Mouse (Mus musculus) heart, postnatal 0 days (tissue): ENCODE results near the gene Oat. TPM values are rescaled to one million over a fixed set of nuclear protein-coding genes. Genes with fewer than 3 reads are reported as not detected.

ENCODE experiments used
- ATAC-seq: fragments of 200-750 bp; cut with Nextera tagmentation; 2 replicates; pipeline ENCODE4 v1.8.0; 2017; ENCODE audit warnings: low read depth, moderate number of reproducible peaks, moderate library complexity; ENCODE audit not compliant: insufficient read depth
- DNase-seq: peaks from one replicate; pipeline ENCODE4 v3.0.0-alpha.2; 2016; ENCODE audit warnings: low spot score
- H3K27ac ChIP-seq: fragments of 300-500 bp; sonication (generic); 2 replicates; pipeline ENCODE4 v1.5.1; 2014; ENCODE audit warnings: low read depth, mild to moderate bottlenecking
- H3K27me3 ChIP-seq: fragments of 300-500 bp; sonication (generic); 2 replicates; pipeline ENCODE4 v1.6.1; 2014; ENCODE audit warnings: low read length, mixed read lengths; ENCODE audit not compliant: control insufficient read depth, insufficient read depth
- H3K36me3 ChIP-seq: fragments of 300-500 bp; sonication (generic); replicated peaks from 2 replicates; pipeline ENCODE4 v1.6.1; 2014; ENCODE audit warnings: low read length, mixed read lengths; ENCODE audit not compliant: control insufficient read depth, insufficient read depth
- H3K4me1 ChIP-seq: fragments of 300-500 bp; sonication (generic); 2 replicates; pipeline ENCODE4 v1.6.1; 2014; ENCODE audit warnings: antibody characterized with exemption; ENCODE audit not compliant: control insufficient read depth, insufficient read depth
- H3K4me2 ChIP-seq: fragments of 300-500 bp; sonication (generic); 2 replicates; pipeline ENCODE4 v1.6.1; 2014; ENCODE audit warnings: low read depth, mild to moderate bottlenecking, low read length, moderate library complexity
- H3K4me3 ChIP-seq: fragments of 300-500 bp; sonication (generic); 2 replicates; pipeline ENCODE4 v1.5.1; 2014; ENCODE audit warnings: low read depth, low read length
- H3K9ac ChIP-seq: fragments of 300-500 bp; sonication (generic); replicated peaks from 2 replicates; pipeline ENCODE4 v1.6.1; 2014; ENCODE audit warnings: low read depth, low read length, mixed read lengths
- H3K9me3 ChIP-seq: fragments of 300-500 bp; sonication (generic); replicated peaks from 2 replicates; pipeline ENCODE4 v1.6.1; 2016; ENCODE audit warnings: low read length; ENCODE audit not compliant: control insufficient read depth
- CTCF ChIP-seq: IDR thresholded peaks from 2 replicates; pipeline ENCODE4 v1.5.1; 2016; ENCODE audit warnings: antibody characterized with exemption, control low read depth, low read depth
- EP300 ChIP-seq: IDR thresholded peaks from 2 replicates; pipeline ENCODE4 v1.6.1; 2016; ENCODE audit warnings: antibody characterized with exemption, low read depth
- WGBS: fragments of 180-500 bp; shearing (Covaris S2); extraction: QIAGEN DNeasy Blood & Tissue Kit; methylation state at CpG from one replicate; pipeline ENCODE4 v1.1.7; 2014; 5-methylcytosine and 5-hydroxymethylcytosine counted together
- polyA plus RNA-seq: library from polyadenylated mRNA; unstranded; fragments of >200 nt; fragmentation: Nextera tagmentation; extraction: Ambion mirVana; gene quantifications from 2 replicates; pipeline ENCODE4 v1.2.1, GENCODE M21; 2015
- total RNA-seq: library from RNA; depleted of rRNA; stranded (reverse); fragments of >200 nt; gene quantifications from 2 replicates; pipeline ENCODE4 v1.2.3, GENCODE M21; 2014; ENCODE audit warnings: low replicate concordance

Gene Oat
- total and polyA plus RNA-seq, 2 experiments from 2014 or later = 157 to 208 TPM

GRCm38 (mm10) chr7:132555911-132556310 lies 20.3 kb downstream of the Oat start:
- H3K4me3 ChIP-seq = no peak overlapping the region
- DNase-seq = no peak
- ATAC-seq = no peak
- no peak overlapping the region for H3K9ac ChIP-seq
- H3K4me2 ChIP-seq = no peak overlapping the region
- 41% methylated on average over 4 of the region's 4 CpGs for WGBS
- H3K27me3 ChIP-seq = no peaks in the 10 kb centered on the region
- H3K27ac ChIP-seq = no peak overlapping the region
- no peaks in the 10 kb centered on the region for H3K4me1 ChIP-seq
- TF ChIP-seq CTCF = no peak
- no peak for TF ChIP-seq EP300
- peaks cover 43% of the 10 kb centered on the region for H3K36me3 ChIP-seq
- no peaks in the 10 kb centered on the region for H3K9me3 ChIP-seq

DNA sequence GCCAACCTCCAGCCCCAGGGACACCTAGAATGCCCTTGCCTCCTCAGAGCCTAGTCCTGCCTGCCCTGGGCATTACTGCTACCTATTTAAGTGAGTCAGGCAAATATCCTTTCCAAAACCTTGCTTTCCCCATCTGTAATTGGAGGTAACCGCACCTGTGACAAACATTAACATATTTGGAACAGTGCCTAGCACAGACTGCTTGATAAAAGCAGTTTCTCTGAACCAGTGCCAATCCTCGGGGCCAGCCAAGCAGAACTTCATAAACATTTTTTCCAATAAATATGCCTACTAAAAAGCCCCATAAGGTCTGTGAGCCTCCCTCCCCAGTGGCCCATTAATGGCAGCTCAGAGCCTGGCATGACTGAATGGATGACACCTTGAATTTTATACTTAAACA lies 22.1 kb downstream of the Oat start:
- Histone ChIP-seq H3K27ac (no peak overlapping the region), H3K36me3 (peaks cover 25% of the 10 kb centered on the region), H3K9me3 (no peaks in the 10 kb centered on the region), H3K9ac (no peak overlapping the region), H3K4me2 (no peak overlapping the region), H3K4me3 (no peak overlapping the region), H3K4me1 (no peaks in the 10 kb centered on the region), H3K27me3 (no peaks in the 10 kb centered on the region)
- TF ChIP-seq CTCF (no peak), EP300 (no peak)
- DNase-seq = no peak
- WGBS = 34% methylated on average over 2 of the region's 2 CpGs
- ATAC-seq = no peak

- peak overlapping the region; percentile 57 for H3K4me3 ChIP-seq
- no peaks in the 10 kb centered on the region for H3K9me3 ChIP-seq
- H3K27ac ChIP-seq = no peak overlapping the region
- DNase-seq (peak; percentile 89), ATAC-seq (peak; percentile 96)
- 1% methylated on average over 27 of the region's 27 CpGs for WGBS
- H3K27me3 ChIP-seq = no peaks in the 10 kb centered on the region; the same call in 1 of the 2 replicates
- TF ChIP-seq CTCF (peak; percentile 96), EP300 (no peak)
- 0 out of 2 replicates have a peak overlapping the region, but pooled peaks have one; percentile 12 for H3K9ac ChIP-seq
- H3K4me2 ChIP-seq = peak overlapping the region; percentile 91
- H3K36me3 ChIP-seq = peaks cover 2% of the 10 kb centered on the region
- H3K4me1 ChIP-seq = no peaks in the 10 kb centered on the region
Observed at GRCm38 (mm10) chr7:132551351-132552126, 24.7 kb downstream of the Oat start.

DNA sequence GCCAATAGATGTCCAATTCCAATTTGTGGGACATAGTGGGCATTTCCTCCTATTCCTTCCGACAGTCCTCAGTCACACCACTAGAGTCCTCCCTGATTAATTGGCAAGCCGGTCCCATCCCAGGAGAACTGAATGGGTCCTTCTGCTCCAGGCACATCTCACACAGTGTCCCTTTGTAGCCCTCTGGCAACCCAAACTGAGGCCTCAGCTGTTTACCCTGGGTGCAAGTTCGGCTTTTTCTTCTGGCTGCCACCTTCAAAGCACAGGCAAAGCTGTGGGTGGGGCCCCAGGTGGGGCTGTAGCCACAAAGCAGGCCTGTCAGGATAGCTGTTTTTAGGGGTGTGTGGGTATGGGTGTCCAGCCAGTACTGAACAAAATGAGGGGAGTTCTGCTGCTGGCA lies 29.1 kb downstream of the Oat start:
- ATAC-seq = no peak
- Histone ChIP-seq H3K27ac (no peak overlapping the region), H3K4me1 (no peaks in the 10 kb centered on the region), H3K9me3 (no peaks in the 10 kb centered on the region), H3K9ac (no peak overlapping the region), H3K36me3 (no peaks in the 10 kb centered on the region), H3K4me3 (no peak overlapping the region), H3K4me2 (no peak overlapping the region), H3K27me3 (no peaks in the 10 kb centered on the region; the same call in 1 of the 2 replicates)
- no peak for TF ChIP-seq CTCF
- DNase-seq = no peak
- 77% methylated on average over 3 of the region's 3 CpGs for WGBS

DNA sequence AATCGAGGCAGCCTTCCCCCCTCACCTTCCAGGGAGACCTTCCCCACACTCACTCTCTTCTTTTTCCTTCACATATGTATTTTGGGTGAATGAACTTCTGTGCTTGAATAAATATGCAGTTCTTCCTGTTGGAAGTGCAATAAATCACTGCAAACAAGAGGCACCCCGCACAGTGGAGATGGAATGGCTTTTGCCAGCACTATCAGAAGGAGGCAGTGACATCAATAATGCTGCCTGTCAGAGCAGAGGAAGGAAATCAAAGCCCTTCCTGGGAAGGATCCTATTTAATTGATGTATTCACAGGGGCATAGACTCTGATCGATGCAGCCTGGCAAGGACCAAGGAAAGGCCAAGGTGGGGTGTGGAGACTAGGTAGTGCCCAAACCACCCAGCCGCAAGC lies 33.8 kb downstream of the Oat start:
- no peak overlapping the region for H3K4me3 ChIP-seq
- H3K4me1 ChIP-seq = no peaks in the 10 kb centered on the region
- H3K4me2 ChIP-seq = no peak overlapping the region
- H3K9ac ChIP-seq = no peak overlapping the region
- 68% methylated on average over 4 of the region's 4 CpGs for WGBS
- H3K27ac ChIP-seq = no peak overlapping the region
- H3K27me3 ChIP-seq = no peaks in the 10 kb centered on the region; the same call in 1 of the 2 replicates
- H3K36me3 ChIP-seq = no peaks in the 10 kb centered on the region
- no peaks in the 10 kb centered on the region for H3K9me3 ChIP-seq
- no peak for ATAC-seq
- TF ChIP-seq EP300 (no peak), CTCF (no peak)
- no peak for DNase-seq

DNA sequence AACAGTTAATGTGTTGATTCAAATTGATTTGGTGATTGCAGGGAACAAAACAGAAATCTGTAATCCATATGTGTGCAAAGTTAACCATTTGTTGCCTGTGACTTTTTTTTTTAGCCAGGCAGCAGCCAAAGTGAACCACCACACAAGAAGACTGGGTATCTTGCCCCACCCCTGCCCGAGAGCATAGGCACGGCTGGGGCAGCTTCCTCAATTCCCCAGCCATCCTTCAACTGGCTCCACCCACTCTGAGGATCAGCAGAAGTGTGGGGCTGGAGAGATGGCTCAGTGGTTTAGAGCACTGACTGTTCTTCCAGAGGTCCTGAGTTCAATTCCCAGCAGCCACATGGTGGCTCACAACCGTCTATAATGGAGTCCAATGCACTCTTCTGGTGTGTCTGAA lies 34.6 kb downstream of the Oat start:
- H3K9ac ChIP-seq = no peak overlapping the region
- DNase-seq (no peak), ATAC-seq (no peak)
- WGBS = 57% methylated on average over 3 of the region's 3 CpGs
- no peaks in the 10 kb centered on the region for H3K36me3 ChIP-seq
- no peaks in the 10 kb centered on the region; the same call in 1 of the 2 replicates for H3K27me3 ChIP-seq
- H3K27ac ChIP-seq = no peak overlapping the region
- H3K4me1 ChIP-seq = no peaks in the 10 kb centered on the region
- no peaks in the 10 kb centered on the region for H3K9me3 ChIP-seq
- TF ChIP-seq EP300 (no peak), CTCF (no peak)
- H3K4me3 ChIP-seq = no peak overlapping the region
- H3K4me2 ChIP-seq = no peak overlapping the region
